Mouse (Mus musculus) kidney, postnatal 10 days (tissue): ENCODE measurements around the gene Spata1.

Experiments used
- DNase-seq: peaks from one replicate; pipeline ENCODE4 v3.0.0; 2021; ENCODE audit warnings: mixed read lengths

Spata1 gene

GRCm38 (mm10) chr3:146417873-146418272 is 81.7 kb downstream of the Spata1 start:
- DNase-seq, result no peak

DNA sequence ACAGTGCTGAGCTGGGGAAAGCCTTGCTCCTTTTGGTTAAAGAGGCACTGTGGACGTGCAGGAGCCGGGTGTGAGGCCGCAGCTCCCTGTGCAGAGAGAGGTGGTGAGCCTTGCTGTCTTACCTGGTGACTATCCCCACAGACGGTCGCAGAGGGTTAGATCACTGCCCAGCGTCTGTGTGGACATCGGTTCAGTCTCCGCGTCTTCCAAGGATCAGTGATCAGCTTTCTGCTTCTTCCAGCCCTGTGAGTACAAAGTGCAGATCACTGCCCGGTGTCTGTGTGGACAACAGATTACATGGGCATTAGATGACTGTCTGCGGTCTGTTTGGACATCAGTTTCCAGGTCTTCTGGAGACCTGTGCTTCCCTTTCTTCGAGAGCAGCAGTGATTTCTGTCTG is 85.0 kb downstream of the Spata1 start:
- DNase-seq, result no peak

GRCm38 (mm10) chr3:146413992-146414391 is 85.6 kb downstream of the Spata1 start:
- DNase-seq, result peak; percentile 42

GRCm38 (mm10) chr3:146413016-146413415 is 86.5 kb downstream of the Spata1 start:
- no peak for DNase-seq

- no peak for DNase-seq
Observed at GRCm38 (mm10) chr3:146412480-146412879, 87.1 kb downstream of the Spata1 start.

DNA sequence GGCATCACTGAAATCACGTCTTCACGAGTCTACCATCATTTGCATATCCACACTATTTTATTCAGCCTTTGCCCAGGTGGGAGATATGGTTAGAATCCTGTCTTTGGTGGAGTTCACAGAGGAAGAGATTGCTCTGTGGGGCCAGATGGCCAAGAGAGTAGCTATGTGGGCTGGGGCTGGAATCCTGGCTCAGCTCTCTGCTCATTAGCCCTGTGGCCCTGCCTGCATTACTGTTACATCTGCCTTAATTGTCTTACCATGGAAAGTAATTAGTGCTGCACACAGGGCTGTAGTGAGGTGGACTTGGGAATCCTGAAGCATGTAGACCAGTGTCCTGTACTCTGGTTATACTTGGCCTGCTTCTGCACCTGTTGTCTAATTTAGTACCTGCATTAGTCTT is 87.5 kb downstream of the Spata1 start:
- no peak for DNase-seq

DNA sequence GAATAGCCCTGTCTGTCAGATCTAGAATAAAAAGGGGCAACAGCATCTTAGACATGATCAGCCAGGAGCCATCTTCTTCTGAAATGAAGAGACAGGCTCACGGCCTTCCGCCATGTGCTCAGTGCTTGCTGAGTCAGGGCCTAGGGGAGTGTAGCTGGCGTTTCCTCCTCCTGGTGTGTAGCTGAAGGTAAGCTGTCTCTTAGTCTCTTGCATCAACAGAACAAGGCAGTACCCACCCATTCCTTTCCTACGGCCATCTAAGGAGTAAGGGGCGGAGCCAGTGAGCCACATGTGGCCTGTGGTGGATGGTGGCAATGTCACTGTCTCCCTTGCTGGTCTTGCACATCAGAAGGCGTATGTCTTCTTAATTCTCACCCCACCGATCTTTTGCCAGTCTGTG is 89.4 kb downstream of the Spata1 start:
- no peak for DNase-seq
